Mouse (Mus musculus) ovary, adult 18-20 months (tissue): ENCODE data around the gene Ascc1.
"Not testable (repeated sequence)": the region's sequence is repeated elsewhere in the genome, so short reads cannot be mapped to it uniquely, and the experiment has no call there.

Experiments
- DNase-seq: peaks from one replicate; pipeline ENCODE4 v3.0.0; 2022; ENCODE audit warnings: low spot score, mixed read lengths

Gene Ascc1

DNA sequence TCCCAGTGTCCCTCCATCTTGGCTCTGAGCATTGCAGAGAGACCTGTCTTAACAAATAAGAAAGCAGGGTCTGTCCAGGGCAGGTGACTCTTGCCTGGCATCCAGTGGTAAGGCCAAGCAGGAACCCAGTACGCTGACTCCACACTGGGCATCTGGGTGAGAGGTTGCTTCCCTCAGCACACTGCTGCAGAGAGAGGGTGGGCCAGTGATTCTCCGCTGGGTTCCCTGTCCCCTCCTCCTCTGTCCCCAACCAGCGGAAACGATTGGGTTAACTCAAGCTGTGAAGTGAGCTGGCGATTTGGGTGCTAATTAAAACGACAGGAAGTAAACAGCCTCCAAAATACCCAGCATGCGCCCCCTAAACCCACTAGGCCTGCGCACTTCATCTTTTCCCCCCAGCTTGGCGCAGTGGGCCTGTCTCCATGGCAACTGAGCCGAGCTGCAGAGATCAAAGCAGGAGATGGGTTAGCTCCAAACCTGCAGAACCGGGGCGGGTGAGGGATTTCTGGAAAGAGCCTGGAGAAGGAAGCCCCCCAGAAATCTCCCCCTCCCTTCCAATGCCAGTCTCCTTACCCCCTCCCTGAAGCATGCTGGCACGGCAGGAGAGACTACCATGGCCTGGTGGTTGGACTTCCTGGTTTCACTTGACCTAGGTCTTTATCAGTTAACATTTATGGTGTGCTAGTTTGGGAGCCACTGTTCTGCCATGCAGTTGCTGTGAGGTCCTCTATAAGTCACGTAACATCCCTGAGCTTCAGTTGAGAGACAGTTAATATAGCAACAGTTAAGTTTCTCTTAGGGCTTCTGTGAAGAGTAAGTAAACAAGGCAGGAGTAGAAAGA is 113.0 kb downstream of the Ascc1 start:
- no peak for DNase-seq

DNA sequence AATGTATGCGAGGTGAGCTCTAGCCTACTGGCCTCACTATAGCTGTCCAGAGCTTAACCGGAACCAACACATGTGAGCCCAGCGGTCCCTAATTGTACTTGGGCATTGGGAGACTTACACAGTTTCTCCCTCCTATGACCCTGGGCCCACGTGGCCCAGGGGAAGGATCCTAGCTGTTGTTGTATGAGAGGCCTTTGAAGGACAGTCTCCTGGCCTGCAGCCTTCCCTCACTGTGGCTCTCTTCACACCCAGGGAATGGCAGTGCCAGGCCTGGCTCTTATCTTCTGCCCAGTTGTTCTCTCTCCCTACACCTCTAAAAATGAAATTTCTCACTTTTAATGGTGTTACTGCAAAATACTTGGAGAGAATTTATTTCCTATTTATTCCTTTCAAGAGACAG is 114.4 kb downstream of the Ascc1 start:
- peak; percentile 64 for DNase-seq

DNA sequence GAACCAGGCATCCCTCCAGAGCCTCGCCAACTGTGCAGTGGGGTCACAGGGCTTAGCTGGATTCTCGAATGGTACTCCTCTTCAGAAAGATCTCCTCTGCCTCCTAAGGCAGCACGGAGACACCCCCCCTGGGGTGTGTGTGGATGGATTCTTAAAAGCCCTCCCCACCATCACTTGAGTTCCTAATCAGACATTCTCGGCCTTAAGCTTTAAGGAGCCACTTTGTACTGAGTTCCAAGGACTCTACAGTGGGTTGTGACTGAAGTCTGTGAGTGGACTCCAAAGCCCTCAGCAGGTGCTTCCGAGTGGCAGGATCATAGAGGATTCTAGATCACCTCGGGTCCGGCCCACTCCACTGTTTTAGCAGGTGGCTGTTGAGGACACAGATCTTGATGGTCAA is 115.9 kb downstream of the Ascc1 start:
- no peak for DNase-seq

DNA sequence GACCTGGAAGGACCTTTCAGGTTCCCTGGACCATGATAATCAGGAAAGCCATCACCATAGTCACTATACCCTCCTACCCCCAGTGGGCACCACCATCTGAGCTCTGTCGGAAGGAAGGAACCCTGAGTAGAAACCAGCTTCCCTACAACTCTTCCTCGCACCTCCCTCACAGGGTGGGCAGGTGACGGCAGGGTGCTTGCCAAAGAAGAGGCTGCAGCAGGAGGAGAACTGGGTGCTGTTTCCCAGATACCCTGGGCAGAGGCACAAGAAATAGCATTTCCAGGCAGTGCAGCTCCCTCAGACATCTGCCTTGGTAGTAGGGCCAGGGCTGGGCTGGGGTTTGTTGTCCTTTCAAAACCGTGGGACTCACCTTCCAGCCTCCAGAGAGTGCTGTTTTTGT is 118.0 kb downstream of the Ascc1 start:
- DNase-seq: no peak

DNA sequence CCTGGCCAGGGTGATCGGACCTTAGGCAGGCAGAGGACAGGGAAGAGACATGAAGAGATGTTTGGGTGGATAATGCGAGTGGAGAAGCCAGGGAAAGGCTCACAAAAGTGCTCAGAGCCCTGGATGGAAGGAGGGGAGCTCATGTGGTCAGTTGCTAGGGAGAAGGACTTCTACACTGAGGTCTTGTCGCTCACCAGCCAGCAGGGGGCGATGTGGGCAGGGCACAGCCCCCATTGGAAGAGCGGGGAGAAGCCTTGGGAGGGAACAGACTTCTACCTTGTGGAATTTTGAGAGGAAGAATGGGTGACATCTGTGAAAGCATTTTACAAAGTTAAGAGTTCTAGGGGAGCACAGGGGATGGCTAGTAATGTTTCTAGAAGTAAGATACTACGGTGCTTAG is 121.5 kb downstream of the Ascc1 start:
- DNase-seq: no peak

DNA sequence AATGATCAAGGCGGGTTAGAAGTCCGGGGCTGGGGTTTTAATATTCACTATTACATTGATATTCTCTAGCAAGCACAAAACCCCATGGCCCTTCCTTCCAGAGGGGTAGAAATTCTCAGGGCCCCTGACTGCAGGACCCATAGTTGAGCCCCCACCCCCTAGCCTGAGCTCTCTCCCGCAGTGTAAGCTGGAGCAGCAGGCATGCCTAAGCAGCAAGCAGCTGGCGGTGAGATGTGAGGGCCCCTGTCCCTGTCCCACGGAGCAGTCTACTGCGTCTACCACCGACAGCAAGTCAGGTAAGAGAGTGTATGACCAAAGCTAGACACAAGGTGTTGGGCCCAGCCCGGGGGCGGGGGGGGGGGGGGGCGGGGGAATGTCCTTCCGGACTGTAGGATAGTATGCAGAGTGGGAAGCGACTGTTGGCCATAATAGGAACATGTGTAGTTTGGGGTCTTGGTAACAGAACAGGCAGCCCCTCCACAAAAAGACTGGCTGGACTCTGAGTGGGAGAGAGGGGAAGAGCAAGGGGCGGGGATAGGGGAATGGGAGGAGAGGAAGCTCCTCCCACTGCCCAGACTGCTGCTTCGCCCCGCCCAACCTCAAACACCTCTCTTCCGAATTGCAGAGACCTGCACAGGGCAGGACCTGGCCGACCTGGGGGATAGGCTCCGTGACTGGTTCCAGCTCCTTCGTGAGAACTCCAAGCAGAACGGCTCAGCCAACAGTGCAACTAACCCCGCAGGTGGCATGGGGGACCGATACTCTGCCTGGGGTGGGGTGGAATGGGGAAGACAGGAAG is 123.1 kb downstream of the Ascc1 start:
- no peak for DNase-seq

DNA sequence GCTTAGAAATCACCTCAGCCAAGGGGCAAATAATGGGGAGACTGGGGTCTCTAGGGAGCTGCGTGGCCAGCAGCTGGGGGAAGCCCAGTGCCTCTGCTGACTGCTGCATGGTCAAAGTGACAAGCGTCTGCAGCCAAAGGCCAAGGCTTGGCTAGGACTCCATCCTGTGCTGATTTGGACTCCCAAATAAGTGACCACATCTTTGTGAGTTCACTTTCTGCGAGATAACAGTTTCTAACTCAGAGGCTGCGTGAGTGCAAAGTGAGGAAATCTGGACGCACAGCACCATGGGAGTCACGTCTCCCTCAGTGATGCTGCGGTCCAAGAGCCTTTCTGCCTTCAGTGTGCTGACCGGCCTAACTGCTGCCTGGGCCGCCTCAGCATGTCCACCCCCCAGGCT is 125.7 kb downstream of the Ascc1 start:
- DNase-seq: no peak

DNA sequence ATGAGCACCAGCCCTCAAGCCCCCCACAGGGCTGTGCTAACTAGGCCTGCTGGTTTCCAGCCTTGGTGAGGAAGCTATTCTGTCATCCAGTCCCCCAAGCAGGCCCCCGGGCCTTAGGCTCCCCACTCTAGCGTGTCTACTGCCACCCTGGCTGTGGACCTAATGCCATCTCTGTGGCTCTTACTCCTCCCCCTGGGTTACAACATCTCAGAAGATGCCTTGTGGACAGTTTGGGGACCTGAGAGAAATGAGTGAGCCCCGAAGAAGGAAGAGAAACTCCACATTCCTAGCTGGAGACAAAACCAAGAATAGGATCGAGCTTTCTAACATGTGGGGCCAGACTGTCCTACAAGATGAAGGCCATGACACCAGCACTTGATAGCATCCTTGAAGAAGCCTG is 127.9 kb downstream of the Ascc1 start:
- no peak for DNase-seq

DNA sequence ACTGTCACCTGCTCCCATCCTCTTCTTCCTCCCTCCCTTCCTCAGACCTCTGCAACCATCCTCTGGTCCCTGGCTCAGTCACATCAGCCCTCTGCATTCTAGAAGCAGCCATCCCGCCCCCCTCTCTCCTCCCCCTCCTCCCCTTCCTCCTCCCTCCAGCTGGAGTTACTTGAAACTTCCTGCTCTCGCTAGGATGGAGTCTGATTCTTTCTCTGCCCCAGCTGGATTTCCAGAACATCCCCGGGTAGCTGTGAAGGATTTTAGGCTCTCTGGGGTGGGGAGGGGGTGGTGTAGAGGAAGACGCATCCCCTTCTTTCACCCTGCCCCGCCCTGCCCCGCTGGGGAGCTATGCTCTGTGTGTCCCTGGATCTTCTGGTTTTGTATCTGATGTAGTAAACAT is 130.9 kb downstream of the Ascc1 start:
- DNase-seq: no peak

DNA sequence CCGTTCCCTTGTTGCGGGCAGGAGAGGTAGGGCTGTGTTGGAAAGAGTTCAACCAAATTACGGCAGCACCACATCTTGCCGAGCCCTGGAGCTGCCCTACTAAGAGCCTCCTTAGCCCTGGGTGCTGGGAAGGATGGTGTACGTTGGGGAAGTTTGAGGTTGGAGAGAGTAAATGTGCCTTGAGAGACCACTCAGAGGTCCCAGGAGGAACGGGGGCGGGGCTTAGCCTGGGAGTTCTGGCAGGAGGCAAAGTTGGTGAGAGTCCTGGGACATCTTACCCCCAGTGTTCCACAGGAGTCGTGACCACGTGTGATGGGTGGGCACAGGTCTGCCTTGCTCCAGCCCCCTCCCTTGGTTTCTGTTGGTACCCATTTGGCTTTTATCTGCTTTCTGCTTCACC is 131.6 kb downstream of the Ascc1 start:
- no peak for DNase-seq

DNA sequence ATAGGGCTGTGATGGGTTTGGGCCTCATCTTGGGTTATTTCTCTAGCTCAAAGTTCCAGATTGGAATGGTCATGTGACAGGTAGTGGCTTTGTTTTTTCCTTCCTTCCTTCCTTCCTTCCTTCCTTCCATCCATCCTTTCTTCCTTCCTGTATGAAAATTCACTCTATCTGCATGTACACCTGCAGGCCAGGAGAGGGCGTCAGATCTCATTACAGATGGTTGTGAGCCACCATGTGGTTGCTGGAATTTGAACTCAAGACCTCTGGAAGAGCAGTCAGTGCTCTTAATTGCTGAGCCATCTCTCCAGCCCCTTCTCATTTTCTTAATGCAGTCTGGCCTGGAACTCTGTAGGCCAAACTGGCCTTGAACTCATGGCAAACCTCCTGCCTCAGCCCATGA is 133.4 kb downstream of the Ascc1 start:
- DNase-seq: not testable (repeated sequence)

DNA sequence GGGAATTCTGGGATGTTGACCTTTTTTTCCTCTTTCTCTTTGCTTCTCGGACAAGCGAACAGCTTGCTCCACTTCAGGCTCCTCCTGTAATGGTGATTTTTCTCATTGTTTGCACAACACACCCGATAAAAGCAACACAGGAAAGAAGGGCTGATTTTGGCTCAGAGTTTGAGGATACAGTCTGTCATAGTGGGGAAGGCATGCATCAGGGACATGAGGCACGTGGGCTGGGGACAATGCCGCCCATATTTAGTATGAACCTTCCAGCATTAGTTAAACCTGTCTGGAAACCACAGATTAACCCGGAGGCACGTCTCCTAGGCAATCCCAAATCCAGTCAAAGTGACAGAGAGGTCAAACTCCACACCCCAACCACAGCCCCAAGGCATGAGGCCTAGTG is 134.3 kb downstream of the Ascc1 start:
- no peak for DNase-seq

DNA sequence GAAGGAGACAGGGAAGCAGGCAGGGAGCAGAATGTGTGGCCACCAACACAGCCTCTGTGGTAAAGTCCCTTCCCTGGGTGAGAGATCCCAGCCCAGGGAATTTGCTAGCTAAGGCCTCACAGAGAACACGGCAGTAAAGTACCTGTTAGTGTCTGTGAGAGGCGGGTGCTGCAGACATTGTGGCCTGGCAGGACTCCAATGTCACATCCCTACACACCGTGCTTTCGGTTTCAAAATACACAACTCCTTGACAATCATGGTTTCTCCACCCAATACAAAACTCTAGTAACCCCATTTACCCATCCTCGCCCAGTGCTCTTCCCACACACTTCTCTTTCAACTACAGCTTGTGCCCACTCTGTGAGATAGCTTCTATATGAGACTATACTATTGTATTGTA is 136.1 kb downstream of the Ascc1 start:
- DNase-seq: no peak

DNA sequence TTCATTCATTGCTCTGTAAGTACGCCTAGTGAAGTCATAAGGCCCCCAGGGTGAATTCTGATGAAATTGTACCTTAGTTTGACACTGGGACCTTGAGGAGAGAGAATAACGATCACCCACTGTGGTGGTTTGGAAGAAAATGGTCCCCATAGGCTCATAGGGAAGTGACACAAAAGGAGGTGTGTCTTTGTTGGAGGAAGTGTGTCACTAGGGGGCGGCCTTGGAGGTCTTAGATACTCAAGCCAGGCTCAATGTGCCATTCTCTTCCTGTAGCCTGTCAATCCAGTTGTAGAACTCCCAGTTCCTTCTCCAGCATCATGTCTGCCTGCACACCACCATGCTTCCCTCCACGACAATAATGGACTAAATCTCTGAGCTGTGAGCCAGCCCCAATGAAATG is 138.1 kb downstream of the Ascc1 start:
- no peak for DNase-seq

DNA sequence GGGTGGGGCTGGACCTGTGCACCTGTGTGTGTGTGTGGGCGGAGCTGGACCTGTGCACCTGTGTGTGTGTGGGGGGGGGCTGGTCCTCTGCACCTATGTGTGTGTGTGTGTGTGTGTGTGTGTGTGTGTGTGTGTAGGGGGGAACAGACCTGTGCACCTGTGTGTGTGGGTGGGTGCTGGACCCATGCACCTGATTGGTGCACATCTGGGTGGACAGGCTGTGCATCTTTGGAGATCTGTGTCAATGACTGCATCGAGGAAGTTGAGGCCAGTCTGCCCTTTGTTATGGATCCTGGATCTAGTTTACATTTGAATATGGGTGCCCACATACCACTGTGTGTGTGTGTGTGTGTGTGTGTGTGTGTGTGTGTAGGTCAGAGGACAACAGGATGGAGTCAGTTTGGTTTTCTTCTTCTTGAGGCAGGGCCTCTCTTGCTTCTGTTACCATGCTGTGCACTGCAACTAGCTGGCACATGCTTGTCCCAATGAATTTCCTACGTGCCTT is 139.1 kb downstream of the Ascc1 start:
- no peak for DNase-seq

DNA sequence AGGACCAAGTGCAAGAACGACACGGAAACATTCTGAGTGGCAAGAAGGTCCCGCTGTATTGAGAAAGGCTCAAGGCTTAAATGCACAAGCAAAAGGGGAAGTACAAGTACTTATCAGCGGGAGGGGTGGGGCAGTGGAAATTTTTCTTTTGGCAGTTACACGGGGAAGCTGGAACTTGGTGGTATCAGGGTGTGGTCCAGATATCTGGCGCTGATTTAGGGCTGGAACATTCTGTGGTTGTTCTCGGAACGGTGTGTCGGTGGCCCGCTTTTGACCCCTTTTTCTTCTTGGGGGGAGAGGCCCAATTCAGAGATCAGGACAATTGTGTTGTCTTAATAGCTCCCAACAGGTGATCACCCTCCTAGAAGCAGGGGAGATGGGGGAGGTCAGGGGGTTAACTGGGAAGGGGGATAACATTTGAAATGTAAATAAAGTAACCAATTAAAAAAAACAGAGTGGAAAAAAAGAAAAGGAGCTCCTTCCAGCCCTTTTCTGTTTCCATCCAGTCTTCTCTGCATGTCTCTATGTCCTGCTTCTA is 145.0 kb downstream of the Ascc1 start:
- not testable (repeated sequence) for DNase-seq

DNA sequence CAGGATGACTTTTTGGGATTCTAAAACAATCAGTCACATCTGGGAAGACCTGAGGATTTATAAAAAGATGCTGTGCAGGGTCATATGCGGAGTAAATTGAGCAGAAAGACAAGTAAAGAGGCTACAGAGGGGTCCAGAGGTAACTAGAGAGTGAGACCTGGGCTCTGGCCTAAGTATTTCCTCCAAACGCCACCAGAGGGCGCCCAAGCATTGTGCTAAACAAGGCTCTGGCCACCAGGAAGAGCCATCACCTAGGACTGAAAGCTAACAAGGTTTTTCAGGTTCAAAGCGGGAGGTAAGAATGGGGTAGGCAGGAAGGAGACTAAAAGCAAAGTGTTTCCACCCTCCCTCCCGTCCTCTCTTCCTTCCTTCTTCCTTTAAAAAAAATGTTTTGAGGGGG is 145.5 kb downstream of the Ascc1 start:
- peak; percentile 43 for DNase-seq
